Mouse (Mus musculus) A20 (cell line): ENCODE data around the gene Cntn2.
A peak's percentile ranks its signal among the peaks of the same experiment; 100 is the strongest.
"Not testable (repeated sequence)": the region's sequence is repeated elsewhere in the genome, so short reads cannot be mapped to it uniquely, and the experiment has no call there.

Experiments
- DNase-seq: peaks from one replicate; pipeline ENCODE4 v3.0.0-alpha.2; 2011; ENCODE audit warnings: low read depth, low spot score

Cntn2 gene

GRCm38 (mm10) chr1:132511521-132511920 is 31.5 kb downstream of the Cntn2 start:
- DNase-seq, result no peak

GRCm38 (mm10) chr1:132509771-132510170 is 33.3 kb downstream of the Cntn2 start:
- DNase-seq, result no peak

- DNase-seq, result no peak
These were observed 36.4 kb downstream of the Cntn2 start for GRCm38 (mm10) chr1:132506656-132507055.

- no peak for DNase-seq
These were observed 37.0 kb downstream of the Cntn2 start, which contains the start of gene Tmem81 for GRCm38 (mm10) chr1:132506058-132506457. Tmem81 (plus strand) TSS chr1:132506230.

- DNase-seq, result no peak
These were observed 37.9 kb downstream of the Cntn2 start for GRCm38 (mm10) chr1:132505155-132505554.

- no peak for DNase-seq
These were observed 42.5 kb downstream of the Cntn2 start for GRCm38 (mm10) chr1:132500535-132500934.

GRCm38 (mm10) chr1:132483759-132484158 is 59.3 kb downstream of the Cntn2 start:
- DNase-seq, result no peak

- DNase-seq, result no peak
These were observed 59.8 kb downstream of the Cntn2 start for GRCm38 (mm10) chr1:132483234-132483633.

- DNase-seq, result no peak
These were observed 61.4 kb downstream of the Cntn2 start for GRCm38 (mm10) chr1:132481619-132482018.

GRCm38 (mm10) chr1:132479438-132479837 is 63.6 kb downstream of the Cntn2 start:
- DNase-seq, result no peak

GRCm38 (mm10) chr1:132476928-132477691 is 65.9 kb downstream of the Cntn2 start, which contains the start of gene Rbbp5:
Rbbp5 (plus strand) TSS chr1:132477365.
- DNase-seq, result peak; percentile 96

GRCm38 (mm10) chr1:132476575-132476927 is 66.5 kb downstream of the Cntn2 start:
- DNase-seq, result no peak

- no peak for DNase-seq
These were observed 68.6 kb downstream of the Cntn2 start for GRCm38 (mm10) chr1:132474496-132474895.

GRCm38 (mm10) chr1:132472537-132472936 is 70.5 kb downstream of the Cntn2 start:
- DNase-seq, result no peak

GRCm38 (mm10) chr1:132471499-132471898 is 71.6 kb downstream of the Cntn2 start:
- DNase-seq, result no peak

GRCm38 (mm10) chr1:132471032-132471431 is 72.0 kb downstream of the Cntn2 start:
- DNase-seq, result no peak

- not testable (repeated sequence) for DNase-seq
These were observed 73.0 kb downstream of the Cntn2 start for GRCm38 (mm10) chr1:132470031-132470430.

- no peak for DNase-seq
These were observed 73.5 kb downstream of the Cntn2 start for GRCm38 (mm10) chr1:132469519-132469918.

GRCm38 (mm10) chr1:132468926-132469325 is 74.1 kb downstream of the Cntn2 start:
- no peak for DNase-seq

GRCm38 (mm10) chr1:132464651-132465050 is 78.4 kb downstream of the Cntn2 start:
- DNase-seq, result no peak
